Mouse (Mus musculus): ENCODE results near the gene Olfr1396. TPM values are rescaled to one million over a fixed set of nuclear protein-coding genes. Genes with fewer than 3 reads are reported as not detected.

The Olfr1396 gene
- polyA plus RNA-seq, 1 experiment from 2014 or later = not detected

GRCm38 (mm10) chr11:49108833-49109232 is 5.8 kb downstream of the Olfr1396 start:
- no peak for ATAC-seq (ENCODE audit: low read depth)
- WGBS = 36% methylated on average over 1 of the region's 1 CpGs
- Histone ChIP-seq H3K36me3 (ENCODE audit: control insufficient read depth, insufficient read depth, low read length) (no peaks in the 10 kb centered on the region), H3K4me1 (ENCODE audit: control insufficient read depth, insufficient read depth, low read length) (no peaks in the 10 kb centered on the region), H3K4me2 (ENCODE audit: low read depth, low read length) (no peak overlapping the region), H3K4me3 (ENCODE audit: low read depth, low read length) (no peak overlapping the region), H3K27me3 (ENCODE audit: control insufficient read depth, insufficient read depth, low read length) (no peaks in the 10 kb centered on the region), H3K27ac (ENCODE audit: low read depth, low read length) (no peak overlapping the region), H3K9me3 (ENCODE audit: control insufficient read depth, low read length) (no peaks in the 10 kb centered on the region), H3K9ac (replicated peaks; ENCODE audit: low read depth, low read length) (no peak overlapping the region)

GRCm38 (mm10) chr11:49107650-49108537 is 6.8 kb downstream of the Olfr1396 start:
- H3K36me3 ChIP-seq (ENCODE audit: control insufficient read depth, insufficient read depth, low read length) = no peaks in the 10 kb centered on the region
- H3K4me3 ChIP-seq (ENCODE audit: low read depth, low read length) = no peak overlapping the region
- 74% methylated on average over 10 of the region's 10 CpGs for WGBS
- no peak overlapping the region for H3K27ac ChIP-seq (ENCODE audit: low read depth, low read length)
- no peaks in the 10 kb centered on the region for H3K9me3 ChIP-seq (ENCODE audit: control insufficient read depth, low read length)
- no peak overlapping the region for H3K9ac ChIP-seq (replicated peaks; ENCODE audit: low read depth, low read length)
- H3K4me1 ChIP-seq (ENCODE audit: control insufficient read depth, insufficient read depth, low read length) = no peaks in the 10 kb centered on the region
- H3K4me2 ChIP-seq (ENCODE audit: low read depth, low read length) = no peak overlapping the region
- ATAC-seq (ENCODE audit: low read depth) = no peak
- no peaks in the 10 kb centered on the region for H3K27me3 ChIP-seq (ENCODE audit: control insufficient read depth, insufficient read depth, low read length)

GRCm38 (mm10) chr11:49105752-49106151 is 8.9 kb downstream of the Olfr1396 start:
- no peak overlapping the region for H3K4me3 ChIP-seq (ENCODE audit: low read depth, low read length)
- no peaks in the 10 kb centered on the region for H3K36me3 ChIP-seq (ENCODE audit: control insufficient read depth, insufficient read depth, low read length)
- no peak overlapping the region for H3K9ac ChIP-seq (replicated peaks; ENCODE audit: low read depth, low read length)
- no peaks in the 10 kb centered on the region for H3K27me3 ChIP-seq (ENCODE audit: control insufficient read depth, insufficient read depth, low read length)
- H3K27ac ChIP-seq (ENCODE audit: low read depth, low read length) = no peak overlapping the region
- ATAC-seq (ENCODE audit: low read depth) = no peak
- WGBS = 63% methylated on average over 1 of the region's 1 CpGs
- H3K4me1 ChIP-seq (ENCODE audit: control insufficient read depth, insufficient read depth, low read length) = no peaks in the 10 kb centered on the region
- no peak overlapping the region for H3K4me2 ChIP-seq (ENCODE audit: low read depth, low read length)
- H3K9me3 ChIP-seq (ENCODE audit: control insufficient read depth, low read length) = no peaks in the 10 kb centered on the region

- Histone ChIP-seq H3K36me3 (ENCODE audit: control insufficient read depth, insufficient read depth, low read length) (no peaks in the 10 kb centered on the region), H3K27ac (ENCODE audit: low read depth, low read length) (no peak overlapping the region), H3K4me1 (ENCODE audit: control insufficient read depth, insufficient read depth, low read length) (no peaks in the 10 kb centered on the region), H3K4me3 (ENCODE audit: low read depth, low read length) (no peak overlapping the region), H3K9me3 (ENCODE audit: control insufficient read depth, low read length) (no peaks in the 10 kb centered on the region), H3K4me2 (ENCODE audit: low read depth, low read length) (no peak overlapping the region), H3K9ac (replicated peaks; ENCODE audit: low read depth, low read length) (no peak overlapping the region), H3K27me3 (ENCODE audit: control insufficient read depth, insufficient read depth, low read length) (no peaks in the 10 kb centered on the region)
- WGBS = 23% methylated on average over 8 of the region's 8 CpGs
- peak; percentile 88 for ATAC-seq (ENCODE audit: low read depth)
These were observed 11.5 kb downstream of the Olfr1396 start for GRCm38 (mm10) chr11:49103047-49103693.

- H3K27ac ChIP-seq (ENCODE audit: low read depth, low read length) = no peak overlapping the region
- no peaks in the 10 kb centered on the region for H3K27me3 ChIP-seq (ENCODE audit: control insufficient read depth, insufficient read depth, low read length)
- no peaks in the 10 kb centered on the region for H3K9me3 ChIP-seq (ENCODE audit: control insufficient read depth, low read length)
- H3K36me3 ChIP-seq (ENCODE audit: control insufficient read depth, insufficient read depth, low read length) = no peaks in the 10 kb centered on the region
- no peaks in the 10 kb centered on the region for H3K4me1 ChIP-seq (ENCODE audit: control insufficient read depth, insufficient read depth, low read length)
- no peak overlapping the region for H3K4me2 ChIP-seq (ENCODE audit: low read depth, low read length)
- 64% methylated on average over 5 of the region's 5 CpGs for whole genome bisulfite sequencing
- H3K4me3 ChIP-seq (ENCODE audit: low read depth, low read length) = no peak overlapping the region
- no peak overlapping the region for H3K9ac ChIP-seq (replicated peaks; ENCODE audit: low read depth, low read length)
- no peak for ATAC-seq (ENCODE audit: low read depth)
These were observed 13.2 kb downstream of the Olfr1396 start for GRCm38 (mm10) chr11:49101500-49101899.

GRCm38 (mm10) chr11:49100409-49100808 is 14.3 kb downstream of the Olfr1396 start:
- ATAC-seq (ENCODE audit: low read depth) = no peak
- Histone ChIP-seq H3K4me2 (ENCODE audit: low read depth, low read length) (no peak overlapping the region), H3K27ac (ENCODE audit: low read depth, low read length) (no peak overlapping the region), H3K9me3 (ENCODE audit: control insufficient read depth, low read length) (no peaks in the 10 kb centered on the region), H3K36me3 (ENCODE audit: control insufficient read depth, insufficient read depth, low read length) (no peaks in the 10 kb centered on the region), H3K4me1 (ENCODE audit: control insufficient read depth, insufficient read depth, low read length) (no peaks in the 10 kb centered on the region), H3K4me3 (ENCODE audit: low read depth, low read length) (no peak overlapping the region), H3K27me3 (ENCODE audit: control insufficient read depth, insufficient read depth, low read length) (no peaks in the 10 kb centered on the region), H3K9ac (replicated peaks; ENCODE audit: low read depth, low read length) (no peak overlapping the region)
- 90% methylated on average over 3 of the region's 3 CpGs for WGBS

GRCm38 (mm10) chr11:49095367-49095766 is 19.3 kb downstream of the Olfr1396 start:
- Histone ChIP-seq H3K4me3 (ENCODE audit: low read depth, low read length) (no peak overlapping the region), H3K9me3 (ENCODE audit: control insufficient read depth, low read length) (no peaks in the 10 kb centered on the region), H3K4me1 (ENCODE audit: control insufficient read depth, insufficient read depth, low read length) (no peaks in the 10 kb centered on the region), H3K36me3 (ENCODE audit: control insufficient read depth, insufficient read depth, low read length) (no peaks in the 10 kb centered on the region), H3K4me2 (ENCODE audit: low read depth, low read length) (no peak overlapping the region), H3K9ac (replicated peaks; ENCODE audit: low read depth, low read length) (no peak overlapping the region), H3K27ac (ENCODE audit: low read depth, low read length) (no peak overlapping the region), H3K27me3 (ENCODE audit: control insufficient read depth, insufficient read depth, low read length) (no peaks in the 10 kb centered on the region)
- 89% methylated on average over 4 of the region's 4 CpGs for WGBS
- no peak for ATAC-seq (ENCODE audit: low read depth)

- Histone ChIP-seq H3K4me1 (ENCODE audit: control insufficient read depth, insufficient read depth, low read length) (no peaks in the 10 kb centered on the region), H3K36me3 (ENCODE audit: control insufficient read depth, insufficient read depth, low read length) (no peaks in the 10 kb centered on the region), H3K27ac (ENCODE audit: low read depth, low read length) (no peak overlapping the region), H3K27me3 (ENCODE audit: control insufficient read depth, insufficient read depth, low read length) (no peaks in the 10 kb centered on the region), H3K9me3 (ENCODE audit: control insufficient read depth, low read length) (no peaks in the 10 kb centered on the region), H3K4me2 (ENCODE audit: low read depth, low read length) (no peak overlapping the region), H3K4me3 (ENCODE audit: low read depth, low read length) (no peak overlapping the region), H3K9ac (replicated peaks; ENCODE audit: low read depth, low read length) (no peak overlapping the region)
- no peak for ATAC-seq (ENCODE audit: low read depth)
- 87% methylated on average over 6 of the region's 6 CpGs for WGBS
These were observed 20.6 kb downstream of the Olfr1396 start for GRCm38 (mm10) chr11:49093861-49094660.
